Mouse (Mus musculus): ENCODE results near the gene Scd2.

Scd2 gene

GRCm38 (mm10) chr19:44312007-44312360 lies 18.5 kb downstream of the Scd2 start:
- peak; percentile 70 for DNase-seq (ENCODE audit: low spot score)

GRCm38 (mm10) chr19:44313066-44313465 lies 19.6 kb downstream of the Scd2 start:
- DNase-seq (ENCODE audit: low spot score) = no peak

GRCm38 (mm10) chr19:44314327-44314759 lies 20.9 kb downstream of the Scd2 start:
- DNase-seq (ENCODE audit: low spot score) = peak; percentile 92

- DNase-seq (ENCODE audit: low spot score) = peak; percentile 80
Measured at GRCm38 (mm10) chr19:44314871-44315414, 21.5 kb downstream of the Scd2 start.

GRCm38 (mm10) chr19:44316752-44317315 lies 23.4 kb downstream of the Scd2 start:
- no peak for DNase-seq (ENCODE audit: low spot score)

- DNase-seq (ENCODE audit: low spot score) = no peak
Measured at GRCm38 (mm10) chr19:44317391-44317790, 23.9 kb downstream of the Scd2 start.

- DNase-seq (ENCODE audit: low spot score) = no peak
Measured at GRCm38 (mm10) chr19:44318545-44318944, 25.1 kb downstream of the Scd2 start.

GRCm38 (mm10) chr19:44320316-44320715 lies 26.8 kb downstream of the Scd2 start:
- no peak for DNase-seq (ENCODE audit: low spot score)

- no peak for DNase-seq (ENCODE audit: low spot score)
Measured at GRCm38 (mm10) chr19:44321201-44321600, 27.7 kb downstream of the Scd2 start.

- DNase-seq (ENCODE audit: low spot score) = no peak
Measured at GRCm38 (mm10) chr19:44321631-44322030, 28.2 kb downstream of the Scd2 start.

GRCm38 (mm10) chr19:44329566-44329965 lies 36.1 kb downstream of the Scd2 start:
- no peak for DNase-seq (ENCODE audit: low spot score)

- peak; percentile 20 for DNase-seq (ENCODE audit: low spot score)
Measured at GRCm38 (mm10) chr19:44331128-44331527, 37.7 kb downstream of the Scd2 start.

GRCm38 (mm10) chr19:44331911-44332310 lies 38.4 kb downstream of the Scd2 start:
- peak; percentile 43 for DNase-seq (ENCODE audit: low spot score)

- DNase-seq (ENCODE audit: low spot score) = no peak
Measured at GRCm38 (mm10) chr19:44332326-44332725, 38.9 kb downstream of the Scd2 start.

- DNase-seq (ENCODE audit: low spot score) = no peak
Measured at GRCm38 (mm10) chr19:44332833-44333623, 39.6 kb downstream of the Scd2 start, which contains the start of gene Scd4. TSS of gene Scd4 (plus strand) at chr19:44333092.

- no peak for DNase-seq (ENCODE audit: low spot score)
Measured at GRCm38 (mm10) chr19:44333991-44334390, 40.5 kb downstream of the Scd2 start.

- DNase-seq (ENCODE audit: low spot score) = no peak
Measured at GRCm38 (mm10) chr19:44335876-44336662, 42.6 kb downstream of the Scd2 start.

- DNase-seq (ENCODE audit: low spot score) = no peak
Measured at GRCm38 (mm10) chr19:44349689-44350088, 56.2 kb downstream of the Scd2 start.

- DNase-seq (ENCODE audit: low spot score) = no peak
Measured at GRCm38 (mm10) chr19:44351756-44352155, 58.3 kb downstream of the Scd2 start.

Measured in MN1 (cell line).